Mouse (Mus musculus): ENCODE data around the gene Tgfbr3.

Tgfbr3 gene

GRCm38 (mm10) chr5:107173483-107173882, 115.9 kb downstream of the Tgfbr3 start:
- no peak for DNase-seq (ENCODE audit: low spot score)

- DNase-seq (ENCODE audit: low spot score): no peak
Measured at GRCm38 (mm10) chr5:107171861-107172260, 117.6 kb downstream of the Tgfbr3 start.

DNA sequence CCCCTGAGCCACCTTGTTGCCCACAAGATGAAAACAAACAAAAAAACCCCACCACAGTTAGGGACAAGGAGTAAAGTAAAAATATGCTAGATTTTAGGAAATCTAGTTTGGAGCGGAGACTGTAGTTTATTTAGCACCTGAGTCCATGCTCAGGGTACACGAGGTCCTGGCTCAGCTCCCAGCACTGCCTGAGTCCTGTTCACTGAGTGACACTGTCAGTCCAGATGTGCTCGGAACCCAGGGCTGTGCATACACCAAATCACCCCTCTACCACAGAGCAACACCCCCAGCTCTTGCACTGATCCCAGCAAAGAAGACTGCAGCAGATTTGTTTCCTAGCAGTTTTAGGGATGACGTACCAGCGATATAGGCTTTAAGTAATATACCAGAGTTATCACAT, 119.6 kb downstream of the Tgfbr3 start:
- no peak for DNase-seq (ENCODE audit: low spot score)

DNA sequence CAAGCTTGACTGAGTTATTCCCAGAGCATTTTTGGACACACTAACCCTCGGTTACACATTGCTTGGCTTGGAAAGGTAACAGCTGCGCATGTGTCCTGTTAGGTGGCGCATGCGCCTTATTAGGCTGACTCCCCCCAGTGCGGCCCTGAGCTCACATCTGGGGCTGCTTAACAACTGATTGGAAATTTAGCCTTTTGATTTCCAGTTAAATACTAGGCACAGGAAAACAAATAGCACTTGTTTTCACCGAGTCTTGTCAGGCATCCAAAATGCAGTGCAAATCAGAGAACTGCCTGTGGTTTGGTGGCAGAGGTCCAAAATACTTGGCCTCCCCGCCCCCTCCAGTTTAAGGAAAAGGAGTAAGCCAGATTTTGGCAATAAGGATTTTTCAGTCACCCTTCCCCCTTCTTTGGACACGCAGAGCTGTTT, 121.5 kb downstream of the Tgfbr3 start:
- peak; percentile 69 for DNase-seq (ENCODE audit: low spot score)

DNA sequence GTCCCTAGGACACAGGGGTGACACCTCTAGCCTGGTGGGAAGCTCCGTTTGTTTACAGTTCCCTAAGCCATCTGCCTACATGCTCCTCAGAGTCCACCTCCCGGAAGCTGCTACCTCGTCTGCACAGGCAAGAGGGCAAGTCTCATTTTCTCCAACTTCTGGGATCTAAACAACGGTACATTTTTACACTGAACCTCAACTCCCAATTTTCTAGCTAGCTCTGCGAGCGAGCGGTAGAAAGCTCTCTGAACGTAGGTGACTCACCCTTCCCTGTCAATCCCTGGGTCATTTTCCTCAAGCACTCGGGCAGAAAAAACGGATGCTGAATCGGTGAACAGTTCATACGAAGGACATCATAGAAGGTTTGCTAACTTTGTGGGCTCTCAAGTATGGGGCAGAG, 122.1 kb downstream of the Tgfbr3 start:
- DNase-seq (ENCODE audit: low spot score): no peak

DNA sequence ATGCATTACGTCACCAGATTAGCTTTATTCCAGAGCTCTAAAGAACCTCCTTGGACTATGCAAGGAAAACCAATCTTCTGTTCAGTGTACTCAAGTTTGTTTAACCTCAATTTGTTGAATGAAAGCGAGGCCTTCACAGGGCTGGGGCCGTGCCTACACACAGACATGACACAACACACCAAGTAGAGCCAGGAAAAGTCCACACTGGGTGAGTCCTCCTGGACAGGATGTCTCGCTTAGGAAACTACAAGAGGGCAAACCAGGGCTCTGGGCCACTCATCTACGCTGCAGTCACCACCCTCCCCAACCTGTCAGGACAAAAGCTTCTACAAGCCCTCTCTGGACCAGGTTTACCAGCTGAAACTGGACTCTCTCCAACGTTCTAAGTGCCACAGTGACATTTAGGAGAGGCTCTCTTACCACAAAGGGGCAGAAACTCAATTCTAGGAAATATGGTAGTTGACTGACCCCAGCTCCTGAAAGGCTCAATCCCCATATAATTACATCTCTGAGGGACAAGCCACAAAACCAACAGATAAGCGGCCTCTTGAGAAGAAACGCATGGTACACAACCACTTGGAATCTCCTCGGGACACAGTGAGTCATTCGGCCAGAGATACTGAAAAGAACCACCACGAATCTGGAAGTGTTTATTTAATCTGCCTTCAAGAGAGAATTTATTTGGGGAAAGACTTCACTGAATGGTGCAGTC, 122.6 kb downstream of the Tgfbr3 start:
- DNase-seq (ENCODE audit: low spot score): no peak

DNA sequence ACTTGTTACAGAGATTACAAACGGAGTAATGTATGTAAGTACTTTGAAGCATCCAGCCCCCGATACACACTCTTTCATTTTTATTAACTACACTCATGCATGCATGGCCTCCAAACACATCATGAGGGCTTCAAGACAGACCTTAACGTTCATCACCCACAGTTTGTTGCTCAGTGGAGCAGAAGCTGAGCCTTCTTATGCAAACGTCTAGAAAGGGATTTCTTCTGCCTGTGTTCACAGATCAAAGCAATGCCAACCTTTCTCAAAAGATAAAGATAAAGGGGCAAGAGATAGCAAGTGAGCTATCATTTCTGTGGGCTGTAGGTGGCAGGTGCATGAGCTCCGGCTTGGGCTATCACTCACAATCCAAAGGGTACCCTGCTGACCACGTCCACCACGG, 123.7 kb downstream of the Tgfbr3 start:
- DNase-seq (ENCODE audit: low spot score): no peak

DNA sequence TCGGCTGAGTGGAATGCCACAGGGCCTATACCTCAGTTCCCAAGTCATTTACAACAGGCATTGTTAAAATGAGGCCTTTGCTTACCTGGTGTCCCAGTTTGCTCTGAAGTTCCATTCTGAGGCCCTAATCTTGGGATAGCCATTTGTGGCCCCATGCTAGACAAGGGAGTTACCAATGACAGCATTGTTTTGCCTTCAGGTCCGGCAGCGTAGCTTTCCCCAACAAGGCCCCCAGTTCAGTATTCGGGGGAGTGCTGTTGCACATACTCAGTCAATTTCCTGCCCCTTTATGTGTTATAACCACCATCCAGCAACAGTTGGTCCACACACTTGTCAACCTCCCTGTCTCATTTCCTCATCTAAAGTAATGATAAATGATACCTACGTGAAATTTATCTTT, 124.2 kb downstream of the Tgfbr3 start:
- no peak for DNase-seq (ENCODE audit: low spot score)

GRCm38 (mm10) chr5:107164856-107165255, 124.6 kb downstream of the Tgfbr3 start:
- DNase-seq (ENCODE audit: low spot score): no peak

GRCm38 (mm10) chr5:107164146-107164545, 125.3 kb downstream of the Tgfbr3 start:
- no peak for DNase-seq (ENCODE audit: low spot score)

- DNase-seq (ENCODE audit: low spot score): no peak
Measured at GRCm38 (mm10) chr5:107163336-107163735, 126.1 kb downstream of the Tgfbr3 start.

GRCm38 (mm10) chr5:107162812-107163211, 126.6 kb downstream of the Tgfbr3 start:
- no peak for DNase-seq (ENCODE audit: low spot score)

DNA sequence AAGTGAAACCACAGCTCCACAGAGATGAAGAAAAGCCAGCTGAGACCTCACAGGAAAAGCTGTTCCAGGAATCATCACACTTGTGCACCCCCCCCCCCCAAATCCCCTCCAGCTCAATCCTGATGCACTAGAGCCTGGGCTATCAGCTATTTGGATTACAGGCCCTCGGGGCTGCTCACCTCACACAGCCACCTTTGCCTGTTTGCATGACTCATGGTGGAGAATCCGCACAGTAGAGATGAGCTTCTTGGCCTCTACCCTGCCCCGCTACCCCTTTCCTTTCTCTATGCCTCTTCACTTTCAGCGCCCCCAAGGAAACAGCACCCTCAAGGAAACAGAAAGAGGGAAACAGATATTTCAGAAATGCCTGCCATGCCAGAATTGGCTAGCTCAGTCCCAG, 127.1 kb downstream of the Tgfbr3 start:
- DNase-seq (ENCODE audit: low spot score): no peak

DNA sequence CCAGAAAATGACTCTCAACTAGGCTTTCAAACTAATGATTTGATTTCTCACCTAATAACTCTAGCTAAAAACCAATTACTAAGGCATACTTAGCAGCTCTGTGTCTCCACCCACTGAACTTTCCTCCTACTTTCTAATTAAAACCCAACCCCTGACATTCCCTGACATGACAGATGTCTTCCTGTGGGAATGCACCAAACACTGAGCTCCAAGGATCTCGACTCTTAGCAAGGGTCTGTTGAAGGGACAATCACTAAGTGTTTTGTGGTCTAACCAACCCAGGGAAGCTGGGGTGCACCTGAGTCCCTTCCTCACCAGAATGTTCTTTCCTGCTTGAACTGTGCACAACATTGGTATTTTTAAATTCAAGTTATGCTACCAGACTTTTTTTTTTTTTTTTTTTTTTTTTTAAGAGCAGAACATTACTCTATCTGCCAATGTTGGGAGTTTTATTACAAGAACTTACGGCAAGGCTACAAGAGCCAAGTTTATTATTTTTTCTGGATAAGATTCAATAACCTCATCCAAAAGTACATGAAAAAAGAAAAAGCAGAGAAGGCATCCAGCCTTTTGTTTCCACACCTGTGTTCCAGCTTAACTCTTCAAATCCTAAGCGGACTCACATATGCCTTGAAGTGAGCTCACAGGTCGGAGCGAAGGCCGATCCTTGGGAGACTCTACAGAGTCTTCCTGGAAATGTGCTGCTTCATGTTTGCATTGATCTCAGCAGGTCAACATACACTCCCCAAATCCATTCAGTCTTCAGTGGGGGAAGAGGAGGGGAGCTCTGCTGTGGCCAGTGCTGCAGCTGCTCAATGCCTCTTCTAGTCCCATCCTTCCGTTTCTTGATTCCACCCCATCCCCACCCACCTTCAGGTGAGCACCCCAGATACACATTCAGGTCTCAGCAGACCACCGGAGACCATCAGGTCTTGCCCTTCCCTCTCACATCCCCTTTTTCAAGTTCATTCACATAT, 129.2 kb downstream of the Tgfbr3 start:
- DNase-seq (ENCODE audit: low spot score): no peak

DNA sequence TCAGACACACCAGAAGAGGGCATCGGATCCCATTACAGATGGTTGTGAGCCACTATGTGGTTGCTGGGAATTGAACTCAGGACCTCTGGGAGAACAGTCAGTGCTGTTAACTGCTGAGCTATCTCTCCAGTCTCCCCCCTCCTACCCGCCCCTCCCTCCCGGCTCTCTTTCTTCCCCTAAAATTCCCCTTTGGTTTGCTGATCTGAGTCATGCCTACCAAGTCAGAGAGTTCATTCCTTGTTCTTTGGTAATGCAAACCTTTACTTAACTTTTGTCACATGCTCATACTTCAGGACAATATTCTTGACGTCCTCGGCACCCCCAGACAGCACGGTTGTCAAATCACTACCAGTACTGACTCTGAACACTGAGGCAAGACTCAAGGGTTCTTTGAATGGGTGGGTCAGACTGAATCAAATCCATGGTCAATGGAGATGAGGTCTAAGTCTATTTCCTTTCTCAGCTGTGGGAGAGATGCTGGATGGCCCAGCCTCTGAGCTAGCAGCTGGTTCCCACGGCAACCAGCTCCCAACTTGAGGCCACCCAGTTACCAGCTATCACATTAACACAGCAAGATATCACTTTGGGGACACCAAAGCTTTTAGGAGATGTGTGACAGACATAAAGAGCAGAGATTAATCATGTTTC, 130.8 kb downstream of the Tgfbr3 start:
- peak; percentile 46 for DNase-seq (ENCODE audit: low spot score)

- peak; percentile 46 for DNase-seq (ENCODE audit: low spot score)
Measured at GRCm38 (mm10) chr5:107157384-107157783, 132.0 kb downstream of the Tgfbr3 start.

DNA sequence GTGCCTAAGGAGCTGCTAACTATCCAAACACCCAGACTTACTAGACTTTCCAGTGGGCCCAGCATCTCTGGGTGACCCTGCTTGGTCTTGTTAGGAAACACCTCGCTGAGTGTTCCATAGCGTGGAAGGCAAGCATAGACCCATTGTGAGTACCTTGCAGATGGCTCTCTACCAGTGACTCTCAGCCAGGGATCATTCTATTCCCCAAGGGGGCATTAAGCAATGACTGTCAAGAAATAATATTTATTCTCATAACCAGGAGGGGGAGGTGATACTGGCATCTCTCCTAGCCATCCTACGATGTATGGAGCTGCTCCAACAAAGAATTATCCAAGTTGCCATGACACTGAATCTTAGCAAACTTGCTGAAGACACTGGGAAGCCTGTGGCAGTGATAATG, 133.3 kb downstream of the Tgfbr3 start:
- DNase-seq (ENCODE audit: low spot score): no peak

DNA sequence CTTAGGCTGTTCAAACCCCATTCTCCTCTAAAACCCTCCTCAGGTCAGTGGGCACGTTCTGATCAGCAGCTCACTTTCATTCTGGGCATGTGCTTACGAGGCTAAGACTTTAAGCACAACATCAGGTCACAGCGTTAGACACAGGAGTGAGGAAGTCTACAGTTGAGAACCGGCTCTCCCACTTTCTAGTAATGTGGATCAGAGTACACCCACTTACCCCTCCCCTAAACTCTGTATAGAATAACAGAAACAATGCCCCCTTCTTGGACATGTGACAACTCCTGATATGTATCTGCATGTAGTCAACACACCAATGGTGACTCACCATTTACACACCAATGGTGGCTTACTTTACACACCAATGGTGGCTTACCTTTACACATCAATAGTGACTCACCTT, 136.4 kb downstream of the Tgfbr3 start:
- no peak for DNase-seq (ENCODE audit: low spot score)

- DNase-seq (ENCODE audit: low spot score): peak; percentile 57
Measured at GRCm38 (mm10) chr5:107151320-107151719, 138.1 kb downstream of the Tgfbr3 start.

- DNase-seq (ENCODE audit: low spot score): no peak
Measured at GRCm38 (mm10) chr5:107150555-107151312, 138.7 kb downstream of the Tgfbr3 start.

- peak; percentile 59 for DNase-seq (ENCODE audit: low spot score)
Measured at GRCm38 (mm10) chr5:107147951-107148766, 141.3 kb downstream of the Tgfbr3 start.
